ENCODE assay signal across 17 mouse cellular contexts in genomic region chr10:23837115-23837514, GRCm38 (mm10). TPM values are rescaled to one million over a fixed set of nuclear protein-coding genes. Genes with fewer than 3 reads are reported as not detected.
"Had no signal": no experiment of that assay in that cellular context is flagged by ENCODE, and none has a peak within 500 bp of the region (broad histone marks: within the 10 kb centered on the region; RNA-seq: fewer than 3 reads in every experiment).

No protein-coding gene starts in this region.

- H3K9ac ChIP-seq: limb, embryonic 12.5 days; limb, embryonic 15.5 days; liver, embryonic 13.5 days had no signal

- H3K4me2 ChIP-seq: limb, embryonic 12.5 days; limb, embryonic 15.5 days; liver, embryonic 13.5 days; midbrain, embryonic 11.5 days had no signal

- H3K9me3 ChIP-seq: limb, embryonic 12.5 days; limb, embryonic 15.5 days; liver, embryonic 13.5 days had no signal

- H3K4me3 ChIP-seq: limb, embryonic 12.5 days; limb, embryonic 15.5 days; liver, embryonic 13.5 days had no signal

- H3K36me3 ChIP-seq: limb, embryonic 12.5 days; limb, embryonic 15.5 days; liver, embryonic 13.5 days had no signal

- DNase-seq: kidney, postnatal 14 days; kidney, postnatal 4 days; left cerebral cortex, postnatal 4 days; liver, embryonic 13.5 days; lung, adult 2 months; lung, postnatal 14 days; lung, postnatal 4 days; midbrain, embryonic 14.5 days; thymus, adult 2 months; thymus, postnatal 14 days had no signal

- H3K27me3 ChIP-seq: limb, embryonic 12.5 days; limb, embryonic 15.5 days; liver, embryonic 13.5 days had no signal

- H3K4me1 ChIP-seq: limb, embryonic 12.5 days; limb, embryonic 15.5 days had no signal

- H3K27ac ChIP-seq: limb, embryonic 12.5 days; limb, embryonic 15.5 days; liver, embryonic 13.5 days; stomach, postnatal 0 days had no signal

RNA-seq across cellular contexts. Expression of gene Vnn3, which starts 14.1 kb away (rescaled TPM):
- polyA plus RNA-seq: limb, embryonic 12.5 days; limb, embryonic 15.5 days; midbrain, embryonic 11.5 days; midbrain, embryonic 14.5 days; neural tube, embryonic 11.5 days; neural tube, embryonic 14.5 days; stomach, embryonic 14.5 days had no signal
